Mouse (Mus musculus): Measurements from ENCODE around the gene Tbck. TPM values are rescaled to one million over a fixed set of nuclear protein-coding genes. Genes with fewer than 3 reads are reported as not detected.

The Tbck gene
- total RNA-seq, 2 experiments from 2014 or later: 13.7 to 14.3 TPM

DNA sequence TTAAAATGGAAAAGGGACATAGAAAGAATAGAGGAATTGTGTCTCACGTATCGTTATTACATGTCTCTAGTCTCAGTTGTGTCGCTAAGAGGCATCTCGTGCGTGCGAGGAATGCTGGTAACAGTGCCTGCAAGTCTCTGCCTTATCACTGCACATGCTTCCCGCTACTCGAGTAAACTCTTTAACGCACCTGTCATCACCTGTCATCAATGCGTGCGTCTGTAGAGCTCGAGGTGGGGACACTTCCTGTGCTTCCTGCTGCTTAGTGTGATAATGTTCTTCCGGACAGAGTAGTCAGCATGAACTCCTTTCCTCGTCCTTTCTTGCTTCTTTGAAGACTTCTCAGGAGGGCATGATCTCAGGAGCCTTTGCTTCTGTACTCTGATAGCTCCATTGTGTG, 63.8 kb downstream of the Tbck start:
- intact Hi-C loops (cut with DNase I): loop anchor here (5.0 kb wide), 2 partner anchors 345 to 525 kb away; partner anchors contain the start of genes Gstcd and Ints12
- DNase-seq: no peak

DNA sequence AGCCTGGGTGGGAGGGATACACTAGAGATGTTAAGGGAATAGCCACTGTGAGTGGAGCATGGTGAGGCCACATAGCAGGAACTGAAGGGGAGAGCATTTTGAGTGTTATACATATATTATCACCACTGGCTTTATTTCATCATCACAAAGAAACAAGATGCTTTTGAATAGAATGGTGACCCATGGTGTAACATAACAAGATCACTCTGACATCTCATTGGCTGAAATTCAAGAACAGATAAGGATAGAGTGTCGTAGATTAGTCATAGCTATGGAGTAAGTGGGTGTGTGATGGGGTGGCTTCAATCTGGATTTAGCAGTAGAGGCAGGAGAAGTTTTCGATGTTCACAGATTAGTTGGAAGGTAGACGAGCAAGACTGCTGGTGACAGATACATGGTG, 64.8 kb downstream of the Tbck start:
- no peak for DNase-seq
- intact Hi-C loops (cut with DNase I): loop anchor here (5.0 kb wide), 2 partner anchors 344 to 524 kb away; partner anchors contain the start of genes Gstcd and Ints12

DNA sequence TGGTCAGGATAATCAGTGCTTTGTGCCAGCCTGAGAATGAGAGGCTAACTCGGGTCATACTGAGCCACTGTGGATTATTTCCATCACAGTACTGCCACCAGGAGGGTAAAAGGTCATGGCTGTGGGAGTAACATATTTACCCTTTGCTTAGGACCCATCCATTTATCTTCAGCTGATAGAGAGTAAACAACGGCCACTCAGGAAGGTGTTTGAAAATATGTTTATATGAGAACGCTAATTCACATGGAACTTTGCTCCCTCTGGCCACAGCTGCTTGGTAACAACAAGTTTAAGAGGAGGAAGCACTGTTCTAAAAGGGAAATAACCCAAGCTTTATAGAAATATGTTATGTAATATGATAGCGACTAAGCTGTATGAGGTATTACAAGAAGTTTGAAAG, 68.8 kb downstream of the Tbck start:
- DNase-seq: no peak
- intact Hi-C loops (cut with DNase I): no loop called here

DNA sequence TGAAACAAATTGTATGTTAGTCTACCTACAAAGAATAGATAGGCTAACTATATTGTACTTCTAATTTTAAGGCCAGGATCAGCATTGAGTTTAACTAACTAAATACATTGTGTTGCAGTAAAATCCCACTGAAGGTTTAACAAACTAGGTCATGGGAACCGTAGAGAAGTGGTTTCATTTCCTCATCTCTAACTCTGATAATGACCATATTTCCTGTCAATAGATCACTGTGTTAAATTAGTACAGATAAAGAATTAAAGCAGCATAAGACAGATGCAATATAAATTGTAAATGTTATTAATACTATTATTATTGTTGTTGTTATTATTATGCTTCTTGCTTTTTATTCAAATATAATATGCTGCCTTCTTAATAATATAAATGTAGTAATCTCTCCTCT, 72.3 kb downstream of the Tbck start:
- DNase-seq: no peak
- intact Hi-C loops (cut with DNase I): no loop called here

DNA sequence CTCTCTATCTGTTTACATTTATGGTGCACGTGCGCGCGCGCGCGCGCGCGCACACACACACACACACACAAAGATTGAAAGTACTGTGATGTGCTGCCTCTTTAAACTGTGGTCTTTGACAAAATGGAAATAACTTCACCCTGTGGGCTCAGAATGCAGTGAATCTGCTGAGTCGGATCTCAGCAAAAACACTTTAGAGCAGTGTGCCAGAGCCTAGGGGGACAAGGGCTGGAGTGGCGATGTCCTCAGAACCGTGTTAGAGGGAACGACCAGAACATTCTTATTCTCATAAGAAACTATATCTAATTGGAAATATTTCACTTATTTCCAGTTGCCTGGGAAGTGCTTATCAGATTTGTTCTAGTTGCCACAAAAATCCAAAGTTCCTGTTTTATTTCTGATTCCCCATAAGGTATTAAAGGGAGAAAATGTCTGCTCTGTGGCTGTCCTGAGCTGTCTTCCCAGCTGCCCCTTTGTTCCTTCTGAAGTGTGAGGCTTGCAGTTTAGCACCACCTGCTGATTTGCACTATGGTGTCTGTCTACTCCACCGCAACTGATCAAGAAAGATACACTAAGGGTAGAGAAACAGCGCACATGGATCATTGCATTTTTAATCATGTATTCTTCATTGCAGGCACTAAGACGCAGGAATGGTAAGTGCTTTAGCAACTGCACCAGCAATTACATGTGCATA, 82.2 kb downstream of the Tbck start:
- no peak for DNase-seq
- intact Hi-C loops (cut with DNase I): no loop called here

DNA sequence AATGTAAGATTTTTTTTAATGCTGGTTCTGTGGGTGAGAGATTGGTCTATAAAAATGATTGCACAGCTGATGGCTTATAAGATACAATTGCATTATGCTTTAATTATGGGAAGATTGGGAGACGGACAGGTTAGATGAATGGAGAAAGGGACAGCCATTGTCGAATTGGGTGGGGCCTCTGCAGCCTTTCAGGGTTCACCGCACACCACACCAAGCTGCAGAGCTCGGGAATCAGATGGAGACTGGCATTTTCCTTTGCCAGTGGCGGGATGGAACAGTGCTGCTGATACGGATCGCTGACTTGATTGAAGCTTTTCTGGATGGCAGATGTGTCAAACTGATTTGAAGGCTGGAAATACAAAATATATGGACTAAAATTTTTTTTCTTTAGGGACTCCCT, 88.1 kb downstream of the Tbck start:
- DNase-seq: no peak
- intact Hi-C loops (cut with DNase I): no loop called here

DNA sequence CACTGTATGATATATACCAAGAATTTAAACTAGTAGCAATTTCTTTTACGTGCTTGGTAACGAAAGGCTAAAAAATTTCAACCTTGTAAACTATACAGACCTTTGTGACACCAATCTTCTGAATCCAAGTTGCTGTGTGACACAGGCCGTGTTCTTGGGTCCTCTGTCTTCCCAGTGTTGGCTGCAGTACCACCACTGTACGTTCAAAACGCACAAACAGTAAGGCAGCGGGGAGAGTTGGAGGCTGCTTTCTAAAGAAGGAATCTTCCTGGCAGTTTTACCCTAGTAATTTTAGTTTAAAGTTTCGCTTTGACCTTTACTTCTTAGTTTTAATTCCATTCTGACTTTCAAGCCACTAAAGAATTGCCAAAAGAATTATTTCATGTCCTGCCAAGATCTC, 92.7 kb downstream of the Tbck start:
- intact Hi-C loops (cut with DNase I): no loop called here
- no peak for DNase-seq

DNA sequence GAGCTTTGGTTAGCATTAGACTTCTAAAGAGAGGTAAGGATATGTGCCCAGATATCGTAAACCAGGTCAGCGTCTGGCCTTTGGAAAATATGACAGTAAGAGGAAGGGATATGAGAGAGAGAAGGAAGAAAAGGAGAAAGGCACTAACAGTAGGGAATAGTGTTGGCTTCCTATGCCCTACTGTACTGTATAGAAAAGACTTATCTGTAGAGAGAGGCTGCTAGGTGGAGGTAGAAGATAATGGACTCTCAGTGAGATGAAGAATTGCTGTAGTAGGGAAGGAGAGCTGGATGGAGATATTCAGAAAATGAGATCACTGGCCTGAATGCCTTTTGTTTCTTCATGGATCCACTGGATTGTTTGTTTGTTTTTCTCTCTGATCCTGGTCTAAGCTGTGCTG, 97.2 kb downstream of the Tbck start:
- intact Hi-C loops (cut with DNase I): no loop called here
- DNase-seq: no peak

DNA sequence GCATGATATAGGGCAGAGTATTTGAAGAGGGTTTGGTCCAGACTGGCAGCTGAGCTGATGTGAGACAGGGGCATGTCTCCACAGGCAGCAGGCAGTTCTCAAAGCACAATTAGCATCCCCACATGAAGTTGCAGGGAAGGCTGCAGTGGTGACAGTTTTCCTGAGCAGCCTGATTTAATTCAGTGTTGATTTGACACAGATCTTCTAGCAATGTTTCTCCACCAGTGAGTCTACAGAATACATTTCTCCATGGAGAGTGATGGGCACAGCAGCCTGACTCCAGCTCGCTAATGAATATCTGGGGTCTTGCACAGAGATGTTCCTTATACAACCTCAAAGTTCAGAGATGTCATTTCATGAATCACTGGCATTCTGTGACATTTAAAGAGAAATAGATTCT, 99.1 kb downstream of the Tbck start:
- DNase-seq: no peak

DNA sequence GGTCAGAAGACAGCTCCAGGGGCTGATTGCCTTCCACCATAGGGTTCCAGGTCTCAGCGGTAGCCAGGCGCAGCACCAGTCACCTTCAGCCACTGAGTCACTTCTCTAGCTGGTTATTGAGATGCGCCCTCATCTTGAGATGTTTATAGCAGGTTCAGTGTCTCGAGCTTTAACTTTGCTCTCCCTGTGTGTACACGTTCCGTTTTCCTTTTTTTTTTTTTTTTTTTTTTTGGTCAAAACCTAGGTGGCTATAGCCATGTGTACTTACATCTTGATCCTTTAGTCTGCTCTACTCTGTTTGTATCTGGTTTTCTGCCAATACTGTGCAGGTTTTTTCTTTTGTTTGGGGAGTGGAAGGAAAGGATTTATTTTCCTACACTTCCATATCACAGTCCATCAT, 100.8 kb downstream of the Tbck start:
- no peak for DNase-seq
- intact Hi-C loops (cut with DNase I): no loop called here

More for the DNA sequence above, 99.1 kb downstream of the Tbck start:
- intact Hi-C loops (cut with DNase I): no loop called here

DNA sequence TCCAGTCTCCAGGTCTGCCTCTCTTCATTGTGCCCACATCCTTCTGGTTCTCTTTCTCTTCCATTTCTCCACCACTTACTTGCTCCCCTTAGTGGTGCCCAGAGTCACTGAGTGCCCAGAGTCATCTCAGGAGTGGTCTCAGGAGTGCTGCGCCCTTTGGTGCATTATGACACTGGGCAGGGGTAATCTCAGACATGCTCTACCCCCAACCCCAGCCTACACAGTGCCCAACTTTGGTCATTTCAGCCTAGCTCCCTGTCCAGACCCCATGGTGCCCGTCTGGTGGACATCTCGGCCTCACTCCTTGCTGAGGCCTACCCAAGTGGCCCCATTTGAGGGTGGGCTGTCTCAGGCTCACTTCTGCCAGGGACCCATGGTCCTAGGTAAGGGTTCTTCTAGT, 102.7 kb downstream of the Tbck start:
- no peak for DNase-seq
- intact Hi-C loops (cut with DNase I): no loop called here

DNA sequence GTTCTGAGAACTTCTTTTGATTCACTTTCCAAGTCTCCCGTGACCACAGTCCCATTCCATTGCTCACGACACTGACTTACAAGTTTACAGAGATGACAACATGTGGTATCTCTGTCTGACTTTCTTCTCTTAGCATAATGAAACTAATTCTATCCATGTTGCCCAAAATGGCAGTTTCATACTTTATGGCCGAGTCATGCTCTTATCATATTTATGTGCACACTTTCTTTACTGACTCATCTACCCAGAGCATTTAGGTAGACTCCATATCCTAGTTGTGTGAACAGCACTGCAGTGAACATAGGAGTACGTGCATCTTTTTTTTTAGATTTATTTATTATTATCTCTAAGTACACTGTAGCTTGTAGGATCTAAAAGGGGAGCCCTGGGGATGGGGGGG, 103.8 kb downstream of the Tbck start:
- no peak for DNase-seq
- intact Hi-C loops (cut with DNase I): no loop called here

DNA sequence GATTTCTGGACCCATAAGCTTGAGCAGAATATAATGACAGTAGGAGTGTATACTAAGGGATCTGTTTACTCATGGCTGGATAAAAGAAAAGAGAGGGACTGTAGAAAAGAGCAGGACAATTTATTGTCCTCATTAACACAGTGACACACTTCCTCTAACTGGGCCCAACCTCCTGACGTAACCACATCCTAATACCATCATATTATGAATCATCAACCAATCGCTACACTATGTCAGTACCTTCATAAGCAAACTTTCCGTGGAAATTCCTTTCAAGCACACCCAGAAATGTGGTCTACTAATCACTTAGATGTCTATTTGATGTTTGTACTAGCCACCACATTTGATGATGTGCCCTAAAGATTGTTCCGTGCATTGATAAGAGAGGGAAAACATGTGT, 107.2 kb downstream of the Tbck start:
- intact Hi-C loops (cut with DNase I): no loop called here

DNA sequence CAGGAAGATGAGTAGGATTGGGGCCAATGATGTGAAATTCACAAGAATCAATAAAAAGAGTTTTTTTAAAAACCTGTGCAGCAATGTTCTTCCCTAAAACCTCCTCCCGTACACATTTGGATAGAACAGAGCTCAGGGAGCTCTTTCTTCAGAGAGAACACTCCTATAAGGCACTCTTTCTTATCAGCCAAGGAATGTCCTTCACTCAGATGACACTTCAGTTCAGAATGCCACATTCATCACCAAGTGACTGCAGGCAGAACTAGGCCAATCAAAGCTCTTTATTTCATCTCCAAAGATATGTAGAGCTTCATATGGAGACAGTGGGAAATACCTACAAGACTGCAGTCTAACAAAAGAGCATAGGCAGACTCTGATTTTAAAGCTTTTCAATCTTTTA, 116.3 kb downstream of the Tbck start:
- no peak for DNase-seq
- intact Hi-C loops (cut with DNase I): no loop called here

More for the DNA sequence above, 107.2 kb downstream of the Tbck start:
- DNase-seq: no peak

DNA sequence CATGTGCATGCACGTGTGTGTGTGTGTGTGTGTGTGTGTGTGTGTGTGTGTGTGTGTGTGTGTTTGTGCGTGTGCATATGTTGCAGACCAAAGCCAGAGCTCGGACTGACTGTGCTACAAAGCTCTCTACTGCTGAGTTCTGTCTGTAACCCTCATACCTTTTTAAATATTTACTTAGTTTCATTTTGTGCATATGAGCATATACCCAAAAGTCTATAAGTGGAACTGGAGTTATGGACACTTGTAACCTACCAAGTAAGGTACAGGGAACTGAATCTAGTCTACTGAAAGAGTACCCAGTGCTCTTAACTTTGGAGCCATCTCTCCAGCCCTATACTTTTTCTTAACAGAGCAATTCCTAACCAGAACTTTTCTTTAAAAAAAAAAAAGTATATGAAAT, 118.0 kb downstream of the Tbck start:
- intact Hi-C loops (cut with DNase I): no loop called here
- DNase-seq: no peak

DNA sequence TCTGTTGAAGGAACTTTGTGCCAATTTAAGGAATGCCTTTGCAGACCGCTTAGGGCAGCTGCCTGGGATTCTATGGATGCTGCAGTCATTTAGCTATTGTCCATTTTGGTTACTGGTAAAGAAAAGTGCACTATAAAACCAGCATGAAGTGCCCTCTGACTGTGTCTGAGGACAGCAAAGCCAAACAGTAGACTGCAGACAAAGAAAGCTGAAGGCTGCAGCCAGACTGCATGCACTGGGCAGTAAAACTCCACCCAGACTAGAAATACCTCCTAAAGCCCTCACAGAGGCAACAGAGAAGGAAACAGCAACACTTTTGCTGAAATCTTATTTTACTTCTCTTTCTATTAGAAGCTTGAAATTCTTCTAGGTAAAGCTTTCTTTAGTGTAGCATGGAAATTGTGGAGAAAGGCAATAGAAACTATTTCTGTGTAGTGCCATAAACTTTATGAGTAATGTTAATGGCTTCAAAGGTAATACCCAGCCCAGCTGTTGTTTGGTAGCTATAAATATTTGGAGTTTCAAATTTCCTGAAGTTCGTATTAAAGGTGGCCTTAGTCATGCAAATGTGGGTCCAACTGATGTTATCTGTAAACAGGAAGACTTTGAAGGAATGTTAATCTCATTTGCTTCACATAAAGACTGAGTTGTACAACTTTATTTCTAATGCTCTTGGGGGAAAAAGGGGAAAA, 124.1 kb downstream of the Tbck start:
- DNase-seq: no peak
- intact Hi-C loops (cut with DNase I): no loop called here

DNA sequence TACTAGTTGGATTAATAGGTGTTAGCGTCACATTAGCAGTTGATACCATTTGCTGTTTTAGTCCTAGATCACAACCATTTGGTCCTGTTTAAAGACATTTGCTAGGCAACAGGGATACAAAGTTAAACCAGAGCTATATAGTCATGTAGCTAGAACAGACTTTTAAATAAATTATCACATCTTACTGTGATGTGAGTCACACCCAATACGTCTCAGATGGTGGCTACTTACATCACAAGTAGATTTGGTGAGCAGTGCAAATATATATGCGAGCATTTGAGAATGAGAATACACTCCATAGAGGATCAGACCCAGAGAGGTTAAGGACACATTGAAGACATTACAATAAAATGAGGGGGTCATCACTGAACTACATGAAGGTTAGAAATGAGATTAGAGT, 125.0 kb downstream of the Tbck start:
- intact Hi-C loops (cut with DNase I): no loop called here
- no peak for DNase-seq

DNA sequence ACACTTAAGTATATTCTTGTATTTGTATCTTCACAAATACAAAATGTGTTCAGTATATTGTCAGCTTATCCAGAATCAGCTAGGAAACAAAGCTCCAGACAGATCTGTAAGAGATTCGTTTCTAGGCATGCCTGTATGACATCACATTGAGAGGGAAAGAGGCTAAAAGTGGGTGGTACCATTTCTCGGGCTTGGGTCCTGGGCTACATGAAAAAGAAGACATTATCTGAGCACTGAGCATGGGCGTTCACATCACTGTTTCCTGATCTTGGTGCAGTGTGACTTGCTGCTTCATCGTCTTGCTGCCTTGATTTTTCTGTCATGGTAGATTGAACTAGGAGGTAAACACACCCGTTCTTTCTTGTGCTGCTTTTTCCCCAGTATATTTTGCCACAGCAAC, 127.8 kb downstream of the Tbck start:
- intact Hi-C loops (cut with DNase I): no loop called here
- DNase-seq: no peak

DNA sequence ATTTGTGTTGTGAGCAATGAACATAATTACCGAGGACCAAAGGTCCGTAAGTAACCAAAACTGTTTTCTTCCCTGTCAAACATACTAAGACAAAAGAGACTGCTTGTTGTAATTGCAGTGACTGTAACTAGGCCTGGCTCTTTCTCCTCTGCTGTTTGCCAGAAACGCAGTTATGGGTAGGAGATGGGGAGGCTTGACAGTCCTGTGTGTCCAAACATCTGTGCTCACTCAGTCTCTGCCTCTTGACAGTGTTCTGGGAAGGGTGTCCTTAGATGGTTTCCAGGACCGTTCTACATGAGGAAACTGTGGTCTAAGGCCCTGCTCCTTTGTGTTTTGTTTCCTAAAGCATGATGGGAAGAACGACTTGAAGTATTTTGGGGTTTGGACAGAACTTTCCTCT, 128.4 kb downstream of the Tbck start:
- DNase-seq: peak; percentile 7 to 39
- intact Hi-C loops (cut with DNase I): no loop called here

DNA sequence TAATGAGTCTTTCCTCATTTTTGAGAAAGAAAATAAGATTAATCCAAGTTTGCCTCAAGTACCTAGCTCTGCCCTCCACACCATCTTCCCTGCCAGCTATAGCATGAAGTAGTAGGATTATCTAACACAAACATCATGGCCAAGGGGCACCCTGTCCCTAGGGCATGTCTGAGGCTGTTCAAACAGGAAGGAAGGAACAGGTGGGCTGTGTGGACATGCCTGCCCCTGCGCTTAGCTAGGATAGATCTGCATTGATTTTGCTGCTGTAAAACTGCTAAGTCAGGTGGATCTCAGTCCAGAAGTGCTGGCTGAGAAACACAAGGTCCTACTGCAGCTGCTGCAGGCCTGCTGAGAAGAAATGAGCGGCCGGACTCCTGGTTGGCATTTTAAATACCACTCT, 129.2 kb downstream of the Tbck start:
- intact Hi-C loops (cut with DNase I): no loop called here
- DNase-seq: no peak

DNA sequence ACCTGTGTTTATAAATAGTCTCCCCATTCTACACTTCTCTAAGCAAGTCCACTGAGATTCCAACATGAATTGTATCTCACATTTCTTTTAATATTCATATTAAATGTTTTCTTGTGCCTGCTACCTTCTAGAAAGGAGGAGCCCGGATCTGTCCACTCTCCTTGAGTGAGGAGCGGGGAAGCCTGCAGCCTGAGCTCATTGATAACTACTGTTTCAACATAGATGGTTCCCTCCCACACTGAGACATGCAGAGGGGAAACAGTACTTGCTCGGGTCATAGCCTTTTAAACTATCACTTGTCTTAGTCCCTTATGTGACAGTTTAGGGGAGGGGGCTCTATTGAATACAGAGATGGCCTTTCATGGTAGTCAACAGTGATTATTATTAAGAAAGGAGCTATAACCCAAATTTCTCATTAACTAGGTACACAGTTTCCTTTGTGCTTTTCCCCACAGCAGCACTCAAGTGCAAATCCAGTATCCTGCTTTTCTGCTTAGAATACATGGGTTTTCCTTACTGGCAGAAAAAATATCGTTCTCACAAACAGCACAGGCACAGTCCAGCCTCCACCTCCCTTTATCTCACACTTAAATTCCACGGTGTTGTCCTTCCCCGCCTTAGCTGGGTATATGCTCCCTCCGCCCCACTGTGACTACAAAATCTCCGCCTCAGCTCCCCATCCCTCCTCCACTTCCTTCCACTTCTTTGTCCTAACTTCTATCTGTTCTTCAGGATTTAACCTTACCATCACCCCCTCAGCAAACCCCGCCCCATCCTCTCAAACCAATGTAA, 130.0 kb downstream of the Tbck start:
- intact Hi-C loops (cut with DNase I): no loop called here

More for the DNA sequence above, 130.0 kb downstream of the Tbck start:
- no peak for DNase-seq
